Mouse (Mus musculus) urinary bladder, postnatal 36 days (tissue): ENCODE measurements around the gene Tgfb2.

ENCODE experiments used
- DNase-seq, 2 experiments: peaks; one replicate each; pipeline ENCODE4 v3.0.0; 2022; ENCODE audit warnings: low spot score in 2 of 2, mixed read lengths in 1 of 2

Tgfb2 gene

GRCm38 (mm10) chr1:186583933-186584332 lies 121.9 kb downstream of the Tgfb2 start:
- DNase-seq = no peak

GRCm38 (mm10) chr1:186582113-186582512 lies 123.7 kb downstream of the Tgfb2 start:
- no peak for DNase-seq

- no peak for DNase-seq
These were observed 124.1 kb downstream of the Tgfb2 start for GRCm38 (mm10) chr1:186581666-186582065.

GRCm38 (mm10) chr1:186581114-186581513 lies 124.7 kb downstream of the Tgfb2 start:
- no peak for DNase-seq

GRCm38 (mm10) chr1:186577302-186577701 lies 128.5 kb downstream of the Tgfb2 start:
- no peak for DNase-seq

GRCm38 (mm10) chr1:186575629-186576028 lies 130.2 kb downstream of the Tgfb2 start:
- DNase-seq = no peak

- DNase-seq = no peak
These were observed 130.7 kb downstream of the Tgfb2 start for GRCm38 (mm10) chr1:186575074-186575473.
